ENCODE assay signal across 26 mouse cellular contexts in the genomic region with DNA sequence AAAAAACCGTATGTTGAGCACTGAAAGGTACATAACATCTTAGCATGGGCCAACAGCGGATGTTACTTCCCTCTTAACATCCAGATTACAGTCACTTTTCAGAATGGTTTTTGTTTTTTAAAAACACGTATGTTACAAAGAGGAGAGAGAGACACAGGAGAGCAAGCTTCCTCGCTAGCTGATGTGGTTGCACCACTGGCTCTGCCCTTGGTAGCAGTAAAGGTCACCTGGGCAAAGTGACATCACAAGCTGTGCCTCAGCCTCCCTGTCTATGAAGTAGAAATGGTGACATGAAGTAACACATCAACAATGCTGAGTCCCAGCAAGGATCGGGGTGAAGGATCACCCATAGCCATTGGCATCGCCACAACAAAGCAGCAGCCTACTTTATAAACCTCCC.
"Had no signal": no experiment of that assay in that cellular context is flagged by ENCODE, and none has a peak within 500 bp of the region (broad histone marks: within the 10 kb centered on the region; RNA-seq: fewer than 3 reads in every experiment).

No protein-coding gene starts in this region.

- H3K4me3 ChIP-seq: embryonic facial prominence, embryonic 10.5 days; embryonic facial prominence, embryonic 12.5 days; embryonic facial prominence, embryonic 13.5 days; embryonic facial prominence, embryonic 15.5 days; erythroblast, embryonic 14.5 days; forebrain, embryonic 10.5 days; forebrain, embryonic 12.5 days; forebrain, embryonic 15.5 days; gastrocnemius, adult 2 months; heart, adult 2 months had no signal

- H3K4me2 ChIP-seq: embryonic facial prominence, embryonic 12.5 days; embryonic facial prominence, embryonic 13.5 days; embryonic facial prominence, embryonic 15.5 days; forebrain, embryonic 12.5 days; forebrain, embryonic 15.5 days had no signal

- H3K27me3 ChIP-seq: embryonic facial prominence, embryonic 12.5 days; embryonic facial prominence, embryonic 13.5 days; embryonic facial prominence, embryonic 15.5 days; forebrain, embryonic 12.5 days; forebrain, embryonic 15.5 days had no signal

- DNase-seq: cerebellum, adult 8-10 months; cerebellum, adult 9-10 months; cerebellum, adult 9-11 months; cerebellum, postnatal 10 days; cerebellum, postnatal 14 days; cerebellum, postnatal 25 days; cerebellum, postnatal 36 days; embryo, embryonic 11 days; forebrain, postnatal 0 days; gastrocnemius, adult 2 months; gastrocnemius, postnatal 10 days; gastrocnemius, postnatal 14 days; gastrocnemius, postnatal 25 days; heart, adult 11 months; heart, adult 18-20 months; heart, adult 2 months had no signal

- H3K9me3 ChIP-seq: embryonic facial prominence, embryonic 10.5 days; embryonic facial prominence, embryonic 12.5 days; embryonic facial prominence, embryonic 13.5 days; embryonic facial prominence, embryonic 15.5 days; forebrain, embryonic 10.5 days; forebrain, embryonic 12.5 days; forebrain, embryonic 15.5 days had no signal

- ATAC-seq: forebrain, embryonic 14.5 days; forebrain, embryonic 15.5 days; forebrain, embryonic 16.5 days; forebrain, postnatal 0 days had no signal

- H3K9ac ChIP-seq: embryonic facial prominence, embryonic 12.5 days; embryonic facial prominence, embryonic 13.5 days; embryonic facial prominence, embryonic 15.5 days; forebrain, embryonic 12.5 days; forebrain, embryonic 15.5 days; forebrain, postnatal 0 days had no signal

- H3K4me1 ChIP-seq: embryonic facial prominence, embryonic 10.5 days; embryonic facial prominence, embryonic 12.5 days; embryonic facial prominence, embryonic 13.5 days; embryonic facial prominence, embryonic 15.5 days; forebrain, embryonic 10.5 days; forebrain, embryonic 12.5 days; forebrain, embryonic 15.5 days had no signal

- H3K27ac ChIP-seq: embryonic facial prominence, embryonic 10.5 days; embryonic facial prominence, embryonic 12.5 days; embryonic facial prominence, embryonic 13.5 days; embryonic facial prominence, embryonic 15.5 days; forebrain, embryonic 10.5 days; forebrain, embryonic 12.5 days; forebrain, embryonic 15.5 days; gastrocnemius, adult 2 months; heart, adult 2 months had no signal

- H3K36me3 ChIP-seq: embryonic facial prominence, embryonic 10.5 days; embryonic facial prominence, embryonic 12.5 days; embryonic facial prominence, embryonic 13.5 days; embryonic facial prominence, embryonic 15.5 days; forebrain, embryonic 10.5 days; forebrain, embryonic 12.5 days; forebrain, embryonic 15.5 days had no signal
